Mouse (Mus musculus): ENCODE data around the gene Slc38a10. TPM values are rescaled to one million over a fixed set of nuclear protein-coding genes. Genes with fewer than 3 reads are reported as not detected.

Slc38a10 gene
- total and polyA plus RNA-seq, 2 experiments from 2014 or later: 65.9 to 139 TPM

GRCm38 (mm10) chr11:120183180-120183579, 32.0 kb upstream of the Slc38a10 start:
- peak; percentile 3 for DNase-seq (ENCODE audit: low spot score)
- no peak for ATAC-seq (ENCODE audit: insufficient read depth, low read depth)
- 46% methylated on average over 1 of the region's 1 CpGs for WGBS
- Histone ChIP-seq H3K27me3 (ENCODE audit: control insufficient read depth, insufficient read depth, low read length) (no peaks in the 10 kb centered on the region), H3K27ac (ENCODE audit: low read depth) (no peak overlapping the region), H3K4me3 (ENCODE audit: low read depth, low read length) (no peak overlapping the region), H3K36me3 (replicated peaks; ENCODE audit: control insufficient read depth, insufficient read depth, low read length) (no peaks in the 10 kb centered on the region), H3K9ac (replicated peaks; ENCODE audit: low read depth, low read length) (no peak overlapping the region), H3K9me3 (replicated peaks; ENCODE audit: control insufficient read depth, low read length) (no peaks in the 10 kb centered on the region), H3K4me1 (ENCODE audit: control insufficient read depth, insufficient read depth) (peaks cover 29% of the 10 kb centered on the region), H3K4me2 (ENCODE audit: low read depth, low read length) (no peak overlapping the region)
- no peak for TF ChIP-seq CTCF (IDR thresholded peaks at IDR 0.05; ENCODE audit: low read depth)
- no peak for TF ChIP-seq EP300 (IDR thresholded peaks at IDR 0.05; ENCODE audit: low read depth)

- H3K4me1 ChIP-seq (ENCODE audit: control insufficient read depth, insufficient read depth): peaks cover 29% of the 10 kb centered on the region
- WGBS: 38% methylated on average over 3 of the region's 3 CpGs
- no peak overlapping the region for H3K4me3 ChIP-seq (ENCODE audit: low read depth, low read length)
- ATAC-seq (ENCODE audit: insufficient read depth, low read depth) (no peak), DNase-seq (ENCODE audit: low spot score) (peak; percentile 5)
- H3K9me3 ChIP-seq (replicated peaks; ENCODE audit: control insufficient read depth, low read length): no peaks in the 10 kb centered on the region
- H3K27ac ChIP-seq (ENCODE audit: low read depth): no peak overlapping the region
- TF ChIP-seq CTCF (IDR thresholded peaks at IDR 0.05; ENCODE audit: low read depth) (no peak), EP300 (IDR thresholded peaks at IDR 0.05; ENCODE audit: low read depth) (no peak)
- H3K4me2 ChIP-seq (ENCODE audit: low read depth, low read length): no peak overlapping the region
- no peak overlapping the region for H3K9ac ChIP-seq (replicated peaks; ENCODE audit: low read depth, low read length)
- no peaks in the 10 kb centered on the region for H3K36me3 ChIP-seq (replicated peaks; ENCODE audit: control insufficient read depth, insufficient read depth, low read length)
- no peaks in the 10 kb centered on the region for H3K27me3 ChIP-seq (ENCODE audit: control insufficient read depth, insufficient read depth, low read length)
Measured at GRCm38 (mm10) chr11:120182396-120183030, 31.4 kb upstream of the Slc38a10 start.

GRCm38 (mm10) chr11:120181379-120181778, 30.2 kb upstream of the Slc38a10 start:
- Histone ChIP-seq H3K4me3 (ENCODE audit: low read depth, low read length) (no peak overlapping the region), H3K27ac (ENCODE audit: low read depth) (no peak overlapping the region), H3K9ac (replicated peaks; ENCODE audit: low read depth, low read length) (no peak overlapping the region), H3K4me2 (ENCODE audit: low read depth, low read length) (no peak overlapping the region), H3K9me3 (replicated peaks; ENCODE audit: control insufficient read depth, low read length) (no peaks in the 10 kb centered on the region), H3K4me1 (ENCODE audit: control insufficient read depth, insufficient read depth) (peaks cover 29% of the 10 kb centered on the region), H3K27me3 (ENCODE audit: control insufficient read depth, insufficient read depth, low read length) (no peaks in the 10 kb centered on the region), H3K36me3 (replicated peaks; ENCODE audit: control insufficient read depth, insufficient read depth, low read length) (no peaks in the 10 kb centered on the region)
- ATAC-seq (ENCODE audit: insufficient read depth, low read depth) (no peak), DNase-seq (ENCODE audit: low spot score) (peak; percentile 2)
- TF ChIP-seq EP300 (IDR thresholded peaks at IDR 0.05; ENCODE audit: low read depth) (no peak), CTCF (IDR thresholded peaks at IDR 0.05; ENCODE audit: low read depth) (no peak)
- 61% methylated on average over 3 of the region's 3 CpGs for WGBS

GRCm38 (mm10) chr11:120179374-120179773, 28.2 kb upstream of the Slc38a10 start:
- peaks cover 21% of the 10 kb centered on the region for H3K4me1 ChIP-seq (ENCODE audit: control insufficient read depth, insufficient read depth)
- no peaks in the 10 kb centered on the region for H3K27me3 ChIP-seq (ENCODE audit: control insufficient read depth, insufficient read depth, low read length)
- no peaks in the 10 kb centered on the region for H3K36me3 ChIP-seq (replicated peaks; ENCODE audit: control insufficient read depth, insufficient read depth, low read length)
- H3K9ac ChIP-seq (replicated peaks; ENCODE audit: low read depth, low read length): no peak overlapping the region
- H3K9me3 ChIP-seq (replicated peaks; ENCODE audit: control insufficient read depth, low read length): no peaks in the 10 kb centered on the region
- no peak for TF ChIP-seq EP300 (IDR thresholded peaks at IDR 0.05; ENCODE audit: low read depth)
- TF ChIP-seq CTCF (IDR thresholded peaks at IDR 0.05; ENCODE audit: low read depth): no peak
- DNase-seq (ENCODE audit: low spot score): no peak
- H3K4me3 ChIP-seq (ENCODE audit: low read depth, low read length): no peak overlapping the region
- 58% methylated on average over 4 of the region's 4 CpGs for WGBS
- no peak overlapping the region for H3K27ac ChIP-seq (ENCODE audit: low read depth)
- no peak for ATAC-seq (ENCODE audit: insufficient read depth, low read depth)
- no peak overlapping the region for H3K4me2 ChIP-seq (ENCODE audit: low read depth, low read length)

- Histone ChIP-seq H3K27ac (ENCODE audit: low read depth) (no peak overlapping the region), H3K4me1 (ENCODE audit: control insufficient read depth, insufficient read depth) (0 out of 2 replicates have a peak, but pooled peaks cover 3% of the 10 kb centered on the region), H3K27me3 (ENCODE audit: control insufficient read depth, insufficient read depth, low read length) (no peaks in the 10 kb centered on the region), H3K9ac (replicated peaks; ENCODE audit: low read depth, low read length) (no peak overlapping the region), H3K9me3 (replicated peaks; ENCODE audit: control insufficient read depth, low read length) (no peaks in the 10 kb centered on the region), H3K4me2 (ENCODE audit: low read depth, low read length) (no peak overlapping the region), H3K36me3 (replicated peaks; ENCODE audit: control insufficient read depth, insufficient read depth, low read length) (no peaks in the 10 kb centered on the region), H3K4me3 (ENCODE audit: low read depth, low read length) (no peak overlapping the region)
- no peak for TF ChIP-seq EP300 (IDR thresholded peaks at IDR 0.05; ENCODE audit: low read depth)
- DNase-seq (ENCODE audit: low spot score) (no peak), ATAC-seq (ENCODE audit: insufficient read depth, low read depth) (no peak)
- 85% methylated on average over 4 of the region's 4 CpGs for WGBS
Measured at GRCm38 (mm10) chr11:120175948-120176347, 24.8 kb upstream of the Slc38a10 start.

GRCm38 (mm10) chr11:120173213-120173612, 22.1 kb upstream of the Slc38a10 start:
- Histone ChIP-seq H3K9ac (replicated peaks; ENCODE audit: low read depth, low read length) (no peak overlapping the region), H3K36me3 (replicated peaks; ENCODE audit: control insufficient read depth, insufficient read depth, low read length) (no peaks in the 10 kb centered on the region), H3K27me3 (ENCODE audit: control insufficient read depth, insufficient read depth, low read length) (no peaks in the 10 kb centered on the region), H3K4me3 (ENCODE audit: low read depth, low read length) (no peak overlapping the region), H3K9me3 (replicated peaks; ENCODE audit: control insufficient read depth, low read length) (no peaks in the 10 kb centered on the region), H3K27ac (ENCODE audit: low read depth) (no peak overlapping the region), H3K4me2 (ENCODE audit: low read depth, low read length) (no peak overlapping the region), H3K4me1 (ENCODE audit: control insufficient read depth, insufficient read depth) (peaks cover 16% of the 10 kb centered on the region; the same call in 1 of the 2 replicates)
- WGBS: 71% methylated on average over 14 of the region's 14 CpGs
- TF ChIP-seq CTCF (IDR thresholded peaks at IDR 0.05; ENCODE audit: low read depth): no peak
- no peak for TF ChIP-seq EP300 (IDR thresholded peaks at IDR 0.05; ENCODE audit: low read depth)
- ATAC-seq (ENCODE audit: insufficient read depth, low read depth) (no peak), DNase-seq (ENCODE audit: low spot score) (no peak)

All from heart, postnatal 0 days (tissue).